Mouse (Mus musculus) adrenal gland, adult 8-10 months (tissue): ENCODE measurements around the gene Tpk1. TPM values are rescaled to one million over a fixed set of nuclear protein-coding genes. Genes with fewer than 3 reads are reported as not detected.
"Not testable (repeated sequence)": the region's sequence is repeated elsewhere in the genome, so short reads cannot be mapped to it uniquely, and the experiment has no call there.

Experiments
- DNase-seq: peaks from one replicate; pipeline ENCODE4 v3.0.0; 2022
- total RNA-seq, 4 experiments: library from RNA; stranded (reverse); gene quantifications; 2 replicates each; pipeline ENCODE4 v1.2.4; 2022

Gene Tpk1
- total RNA-seq, 4 experiments from 2014 or later, result 12.2 to 20.4 (median 18.6) TPM

GRCm38 (mm10) chr6:43640621-43641020 is 25.5 kb downstream of the Tpk1 start:
- DNase-seq, result no peak

GRCm38 (mm10) chr6:43638865-43639264 is 27.2 kb downstream of the Tpk1 start:
- no peak for DNase-seq

- DNase-seq, result no peak
These were observed 28.0 kb downstream of the Tpk1 start for GRCm38 (mm10) chr6:43638119-43638518.

GRCm38 (mm10) chr6:43636980-43637638 is 29.0 kb downstream of the Tpk1 start:
- DNase-seq, result no peak

DNA sequence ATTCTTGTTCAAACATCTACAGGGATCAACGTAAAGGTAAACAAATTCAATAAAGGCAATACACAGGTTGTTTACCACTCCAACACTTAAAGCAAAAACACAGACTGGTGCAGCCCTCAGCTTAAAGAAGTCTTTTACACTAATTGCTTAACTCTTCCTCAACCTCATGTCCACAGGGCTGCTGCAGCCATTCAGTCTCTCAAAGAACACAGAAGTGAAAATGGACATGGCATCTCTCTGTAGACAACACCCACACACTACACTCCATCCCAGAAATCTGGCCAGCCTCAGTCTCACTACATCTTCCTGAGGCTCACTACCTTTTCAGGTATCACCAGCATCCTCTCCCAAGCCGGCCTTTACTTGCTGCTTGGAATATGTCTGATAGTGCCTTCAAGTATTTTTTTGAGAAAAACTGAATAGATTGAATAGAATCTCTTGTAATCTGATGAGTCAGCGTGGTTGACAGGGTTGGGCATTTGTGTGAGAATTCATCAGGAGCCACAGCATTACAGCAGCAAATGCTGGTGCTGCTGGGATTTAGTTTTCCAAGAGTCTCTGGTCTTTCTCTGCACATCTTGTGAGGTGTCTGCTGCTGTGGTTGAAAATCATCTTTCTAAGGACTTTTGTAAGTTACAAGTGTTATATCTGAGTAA is 32.6 kb downstream of the Tpk1 start:
- DNase-seq, result no peak

- no peak for DNase-seq
These were observed 33.2 kb downstream of the Tpk1 start for GRCm38 (mm10) chr6:43632871-43633270.

- DNase-seq, result not testable (repeated sequence)
These were observed 42.6 kb downstream of the Tpk1 start for GRCm38 (mm10) chr6:43623448-43623847.

- DNase-seq, result no peak
These were observed 46.8 kb downstream of the Tpk1 start for GRCm38 (mm10) chr6:43619258-43619657.

GRCm38 (mm10) chr6:43611770-43612169 is 54.3 kb downstream of the Tpk1 start:
- DNase-seq, result no peak

GRCm38 (mm10) chr6:43590841-43591541 is 75.1 kb downstream of the Tpk1 start:
- DNase-seq, result no peak

GRCm38 (mm10) chr6:43585274-43585673 is 80.8 kb downstream of the Tpk1 start:
- DNase-seq, result no peak

DNA sequence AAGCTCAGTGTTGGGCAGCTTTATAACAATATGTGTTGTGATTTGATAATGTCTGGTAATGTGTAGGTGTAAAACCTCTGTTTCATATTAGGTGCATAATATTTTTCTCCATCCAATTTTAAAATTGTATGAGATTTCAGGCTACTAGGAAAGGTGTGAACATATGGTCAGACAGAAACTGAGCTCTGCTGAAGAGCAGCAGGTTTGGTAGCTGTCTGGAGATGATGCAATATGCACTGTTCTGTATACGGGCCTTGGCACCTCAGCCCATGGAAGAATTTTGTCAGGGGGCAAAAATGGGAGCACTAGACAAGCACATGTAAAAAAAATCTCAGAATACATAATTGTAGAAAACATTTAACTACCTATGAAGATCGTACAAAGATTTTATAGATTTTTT is 84.3 kb downstream of the Tpk1 start:
- no peak for DNase-seq

GRCm38 (mm10) chr6:43567885-43568284 is 98.2 kb downstream of the Tpk1 start:
- no peak for DNase-seq

GRCm38 (mm10) chr6:43562474-43562873 is 103.6 kb downstream of the Tpk1 start:
- DNase-seq, result no peak

DNA sequence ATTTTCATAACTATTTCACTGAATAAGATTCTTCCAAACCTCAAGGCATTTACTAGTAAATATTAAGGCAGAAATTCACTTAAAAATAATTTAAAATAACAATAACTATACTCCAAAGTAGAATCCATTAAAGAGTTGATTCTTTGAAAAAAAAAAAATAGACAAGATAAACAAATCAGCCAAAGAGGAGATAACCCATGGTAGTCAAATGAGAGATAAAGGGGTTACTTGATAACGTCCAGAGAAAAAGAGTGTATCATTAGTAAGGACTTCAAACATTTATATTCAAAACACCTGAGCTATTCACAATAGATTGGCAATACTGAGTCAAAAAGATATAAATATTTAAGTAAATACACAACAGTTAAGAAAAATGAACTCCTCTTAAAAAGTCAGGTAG is 114.7 kb downstream of the Tpk1 start:
- DNase-seq, result no peak

DNA sequence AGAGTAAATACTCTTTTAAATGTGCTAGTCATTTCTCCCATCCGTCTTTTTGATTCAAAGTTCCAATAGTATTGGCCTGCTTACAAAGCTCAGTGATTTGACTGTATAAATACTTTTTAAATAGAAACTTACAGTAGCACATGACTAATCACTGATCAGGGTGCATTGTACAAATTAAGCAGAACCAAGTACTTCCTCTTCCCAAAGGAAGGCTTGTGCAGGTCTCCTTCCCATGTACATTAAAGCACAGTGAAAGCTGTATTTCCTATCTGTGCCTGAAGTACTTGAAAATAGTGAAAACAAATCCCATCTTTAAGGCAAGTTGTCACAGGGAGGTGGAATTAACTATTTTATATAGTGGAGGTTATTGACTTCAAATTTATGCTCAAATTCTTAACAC is 119.5 kb downstream of the Tpk1 start:
- DNase-seq, result no peak

- DNase-seq, result no peak
These were observed 128.7 kb downstream of the Tpk1 start for GRCm38 (mm10) chr6:43537252-43537870.

DNA sequence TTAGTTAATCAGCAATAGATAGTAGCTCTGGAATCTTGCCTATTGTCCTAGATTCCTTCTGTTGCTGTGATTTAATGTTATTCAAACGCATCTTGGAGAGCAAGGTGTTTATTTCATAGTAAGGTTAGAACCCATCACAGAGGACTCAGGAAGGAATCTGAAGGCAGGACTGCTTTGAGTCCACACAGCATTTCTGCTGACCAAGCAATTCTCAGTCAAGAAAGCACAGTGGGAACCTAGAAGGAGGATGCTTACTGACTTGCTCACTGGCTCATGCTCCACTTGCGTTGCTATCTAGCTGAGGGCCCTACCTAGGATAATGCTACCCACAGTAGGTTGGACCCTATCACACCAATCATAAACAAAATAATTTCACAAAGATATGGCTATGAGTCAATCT is 130.6 kb downstream of the Tpk1 start:
- no peak for DNase-seq

GRCm38 (mm10) chr6:43533323-43533722 is 132.8 kb downstream of the Tpk1 start:
- DNase-seq, result no peak

- DNase-seq, result no peak
These were observed 133.3 kb downstream of the Tpk1 start for GRCm38 (mm10) chr6:43532822-43533221.

DNA sequence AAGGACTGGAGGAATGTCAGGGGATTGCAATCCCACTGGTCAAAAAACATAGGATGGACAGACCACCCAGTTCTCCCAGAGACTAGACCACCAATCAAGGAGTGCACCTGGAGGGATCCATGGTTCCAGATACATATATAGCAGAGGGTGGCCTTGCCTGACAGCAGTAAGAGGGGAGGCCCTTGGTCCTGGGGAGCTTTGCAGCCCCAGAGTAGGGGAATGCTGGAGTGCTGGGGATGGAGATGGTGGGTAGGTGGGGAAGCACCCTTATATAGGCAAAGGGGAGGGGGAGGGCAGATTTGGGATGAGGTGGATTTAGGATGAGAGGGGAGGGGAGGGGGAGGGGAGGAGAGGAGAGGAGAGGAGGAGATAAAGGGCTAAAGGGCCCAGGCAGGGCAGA is 134.1 kb downstream of the Tpk1 start:
- DNase-seq, result no peak

DNA sequence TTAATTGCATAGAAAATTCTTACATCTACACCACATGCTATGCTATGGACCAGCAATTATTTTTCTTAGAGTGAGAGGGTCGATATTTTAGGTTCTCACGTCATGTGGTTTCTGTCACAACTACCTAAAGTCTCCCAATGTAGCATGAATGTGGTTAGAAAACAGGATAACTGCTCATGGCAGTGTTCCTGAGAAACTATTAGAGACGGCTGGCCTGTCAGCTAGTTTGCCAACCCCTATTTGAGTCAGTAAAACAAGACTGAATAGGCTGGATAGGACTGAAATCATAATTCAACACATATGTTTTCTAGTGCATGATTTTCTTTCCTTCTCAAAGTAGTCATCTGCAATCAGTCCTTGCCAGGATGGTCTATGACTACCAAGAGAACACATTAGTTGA is 137.1 kb downstream of the Tpk1 start:
- DNase-seq, result no peak

GRCm38 (mm10) chr6:43525028-43525427 is 141.1 kb downstream of the Tpk1 start:
- no peak for DNase-seq
